Mouse (Mus musculus): Measurements from ENCODE around the gene Gm17409.

DNA sequence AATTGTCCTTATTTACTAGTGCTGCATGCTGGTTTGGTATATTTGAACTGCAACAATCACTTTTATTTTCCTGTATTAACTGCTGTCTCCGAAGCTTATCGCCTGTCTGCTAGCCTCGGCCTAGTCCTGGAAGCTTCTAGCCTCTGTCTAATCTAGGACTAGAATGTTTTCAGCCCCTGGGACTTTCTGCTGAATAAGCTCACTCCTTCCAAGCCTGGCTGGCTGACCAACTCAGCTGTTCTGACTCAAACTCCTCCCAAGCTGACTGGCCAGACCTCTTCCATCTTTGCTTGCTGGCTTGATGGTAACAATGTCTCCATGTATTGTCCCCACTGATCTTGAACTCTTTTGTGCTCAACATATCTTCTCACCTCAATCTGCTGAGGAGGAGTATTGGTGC lies 25.4 kb downstream of the Gm17409 start:
- no peak for TF ChIP-seq CTCF (IDR thresholded peaks at IDR 0.05; ENCODE audit: insufficient read depth, low read length)
- TF ChIP-seq POLR2A (IDR thresholded peaks at IDR 0.05; ENCODE audit: borderline replicate concordance, extremely low read depth, low read depth, low read length), result no peak

All from lung, adult 2 months (tissue).